Mouse (Mus musculus) heart, postnatal 0 days (tissue): ENCODE data around the gene Tceal6. TPM values are rescaled to one million over a fixed set of nuclear protein-coding genes. Genes with fewer than 3 reads are reported as not detected.
A peak's percentile ranks its signal among the peaks of the same experiment; 100 is the strongest.
"Not testable (repeated sequence)": the region's sequence is repeated elsewhere in the genome, so short reads cannot be mapped to it uniquely, and the experiment has no call there.

Experiments used
- ATAC-seq: fragments of 200-750 bp; cut with Nextera tagmentation; 2 replicates; pipeline ENCODE4 v1.8.0; 2017; ENCODE audit warnings: low read depth, moderate number of reproducible peaks, moderate library complexity; ENCODE audit not compliant: insufficient read depth
- DNase-seq: peaks from one replicate; pipeline ENCODE4 v3.0.0-alpha.2; 2016; ENCODE audit warnings: low spot score
- H3K27ac ChIP-seq: fragments of 300-500 bp; sonication (generic); 2 replicates; pipeline ENCODE4 v1.5.1; 2014; ENCODE audit warnings: low read depth, mild to moderate bottlenecking
- H3K27me3 ChIP-seq: fragments of 300-500 bp; sonication (generic); 2 replicates; pipeline ENCODE4 v1.6.1; 2014; ENCODE audit warnings: low read length, mixed read lengths; ENCODE audit not compliant: control insufficient read depth, insufficient read depth
- H3K36me3 ChIP-seq: fragments of 300-500 bp; sonication (generic); replicated peaks from 2 replicates; pipeline ENCODE4 v1.6.1; 2014; ENCODE audit warnings: low read length, mixed read lengths; ENCODE audit not compliant: control insufficient read depth, insufficient read depth
- H3K4me1 ChIP-seq: fragments of 300-500 bp; sonication (generic); 2 replicates; pipeline ENCODE4 v1.6.1; 2014; ENCODE audit warnings: antibody characterized with exemption; ENCODE audit not compliant: control insufficient read depth, insufficient read depth
- H3K4me2 ChIP-seq: fragments of 300-500 bp; sonication (generic); 2 replicates; pipeline ENCODE4 v1.6.1; 2014; ENCODE audit warnings: low read depth, mild to moderate bottlenecking, low read length, moderate library complexity
- H3K4me3 ChIP-seq: fragments of 300-500 bp; sonication (generic); 2 replicates; pipeline ENCODE4 v1.5.1; 2014; ENCODE audit warnings: low read depth, low read length
- H3K9ac ChIP-seq: fragments of 300-500 bp; sonication (generic); replicated peaks from 2 replicates; pipeline ENCODE4 v1.6.1; 2014; ENCODE audit warnings: low read depth, low read length, mixed read lengths
- H3K9me3 ChIP-seq: fragments of 300-500 bp; sonication (generic); replicated peaks from 2 replicates; pipeline ENCODE4 v1.6.1; 2016; ENCODE audit warnings: low read length; ENCODE audit not compliant: control insufficient read depth
- CTCF ChIP-seq: IDR thresholded peaks from 2 replicates; pipeline ENCODE4 v1.5.1; 2016; ENCODE audit warnings: antibody characterized with exemption, control low read depth, low read depth
- EP300 ChIP-seq: IDR thresholded peaks from 2 replicates; pipeline ENCODE4 v1.6.1; 2016; ENCODE audit warnings: antibody characterized with exemption, low read depth
- WGBS: fragments of 180-500 bp; shearing (Covaris S2); extraction: QIAGEN DNeasy Blood & Tissue Kit; methylation state at CpG from one replicate; pipeline ENCODE4 v1.1.7; 2014; 5-methylcytosine and 5-hydroxymethylcytosine counted together
- polyA plus RNA-seq: library from polyadenylated mRNA; unstranded; fragments of >200 nt; fragmentation: Nextera tagmentation; extraction: Ambion mirVana; gene quantifications from 2 replicates; pipeline ENCODE4 v1.2.1, GENCODE M21; 2015
- total RNA-seq: library from RNA; depleted of rRNA; stranded (reverse); fragments of >200 nt; gene quantifications from 2 replicates; pipeline ENCODE4 v1.2.3, GENCODE M21; 2014; ENCODE audit warnings: low replicate concordance; rRNA removed

Gene Tceal6
- total RNA-seq: not detected in 2 replicates
- polyA plus RNA-seq: 0.25 and 0.33 TPM in 2 replicates

DNA sequence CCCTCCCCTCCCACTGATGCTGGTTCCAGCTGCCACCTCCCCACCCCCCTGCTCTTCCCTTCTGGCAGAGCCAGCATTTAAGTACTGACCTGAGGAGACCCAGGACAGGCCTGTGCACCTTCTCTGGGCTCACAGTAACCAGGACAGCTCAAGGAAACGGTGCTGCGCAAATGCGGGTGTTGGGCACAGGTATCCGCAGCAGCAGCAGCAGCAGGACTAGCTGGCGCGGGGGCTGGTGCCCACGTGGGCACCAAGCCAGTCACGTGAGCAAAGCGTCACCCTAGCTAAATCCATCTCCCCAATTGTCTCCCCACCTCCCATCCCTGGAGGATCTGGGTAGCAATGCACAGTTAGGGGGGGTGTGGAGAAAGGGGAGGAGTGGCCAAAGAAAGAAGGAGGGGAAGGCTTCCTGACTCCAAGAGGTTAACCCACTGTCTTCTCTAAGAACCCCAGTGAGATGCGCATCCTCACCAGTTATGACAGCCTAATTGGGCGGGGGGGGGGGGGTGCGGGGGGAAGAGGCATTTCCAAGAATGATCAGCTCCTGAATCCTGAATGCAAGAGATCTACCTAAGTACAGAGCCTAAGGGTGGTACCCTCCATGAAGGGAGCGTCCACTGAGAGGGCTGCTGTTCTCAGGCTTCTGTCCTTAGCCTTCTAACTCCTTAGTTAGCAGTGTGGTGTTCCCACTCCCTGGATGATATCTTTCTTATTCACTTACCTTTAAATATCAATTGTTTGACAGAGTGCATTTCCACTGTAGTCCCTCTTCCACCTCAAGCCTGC, at the start of gene Tceal6:
Gene Tceal6, minus strand, starts transcription at position 252 of the 786 bp plus-strand sequence.
- H3K36me3 ChIP-seq: no peaks in the 10 kb centered on the region
- peak within 1 kb of the TSS; percentile 47 for H3K4me2 ChIP-seq
- no peak within 1 kb of the TSS for H3K27ac ChIP-seq
- H3K4me3 ChIP-seq: peak within 1 kb of the TSS; percentile 28
- no peak for DNase-seq
- H3K9me3 ChIP-seq: no peaks in the 10 kb centered on the region
- TF ChIP-seq CTCF (no peak), EP300 (no peak)
- H3K27me3 ChIP-seq: no peaks in the 10 kb centered on the region
- ATAC-seq: no peak
- 36% methylated on average over 12 of the region's 13 CpGs for WGBS
- no peaks in the 10 kb centered on the region for H3K4me1 ChIP-seq
- no peak within 1 kb of the TSS for H3K9ac ChIP-seq

DNA sequence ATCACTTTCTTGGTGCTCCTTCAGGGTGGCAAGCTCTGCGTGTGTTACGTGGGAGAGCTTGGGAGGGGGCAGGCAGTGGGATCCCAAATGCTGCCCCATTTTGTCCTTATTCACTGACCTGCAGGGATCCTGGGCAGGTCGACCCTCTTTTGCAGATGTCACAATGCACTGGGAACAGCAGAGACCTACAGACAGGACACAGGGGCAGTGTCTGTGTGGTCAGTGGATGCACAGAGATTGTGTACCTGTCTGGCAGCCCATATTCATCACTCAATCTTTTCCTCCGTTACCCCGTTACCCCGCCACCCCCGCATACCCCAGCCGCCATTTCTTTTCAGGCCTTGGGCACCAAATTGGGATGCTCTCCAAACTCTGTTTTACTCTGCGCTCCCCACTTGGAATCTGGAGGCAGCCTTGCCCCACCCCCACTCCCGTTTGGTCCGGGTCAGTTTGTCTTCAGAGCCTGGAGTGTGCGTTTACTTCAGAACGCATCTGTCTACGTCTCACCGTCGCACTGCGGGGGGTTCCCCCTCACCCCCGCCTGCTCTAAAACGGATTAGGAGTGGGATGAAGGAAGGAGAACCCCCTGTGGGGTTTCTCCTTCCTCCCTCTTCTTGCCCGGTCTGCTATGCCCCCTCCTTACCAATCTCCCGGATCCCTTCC, 583 bp downstream of the Tceal6 start:
- H3K36me3 ChIP-seq, H3K9ac ChIP-seq, ATAC-seq, H3K4me1 ChIP-seq, H3K27ac ChIP-seq, H3K9me3 ChIP-seq, DNase-seq, H3K27me3 ChIP-seq: not testable (repeated sequence)
- 19% methylated on average over 20 of the region's 21 CpGs for WGBS
- Histone ChIP-seq H3K4me2 (peak overlapping the region; percentile 47), H3K4me3 (peak overlapping the region; percentile 28)

DNA sequence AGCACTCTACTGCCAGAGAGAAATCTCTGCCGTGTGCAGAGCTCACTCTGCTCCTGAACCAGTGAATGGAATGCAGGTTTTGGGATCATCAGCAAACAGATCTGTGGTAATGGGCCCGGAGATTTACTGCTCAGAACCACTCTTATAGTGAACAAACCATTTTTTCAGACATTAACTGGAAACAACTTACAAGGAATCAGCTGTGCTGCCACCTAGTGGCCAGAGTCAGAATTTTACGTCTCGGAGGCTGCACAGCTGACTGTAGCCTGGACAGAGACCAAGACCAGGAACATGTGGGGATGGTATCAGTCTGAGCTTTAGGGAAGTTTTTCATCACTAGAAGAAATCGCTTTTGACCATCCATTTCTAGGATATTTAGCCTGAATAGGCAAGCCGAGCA, 20.6 kb downstream of the Tceal6 start:
- not testable (repeated sequence) for ATAC-seq

DNA sequence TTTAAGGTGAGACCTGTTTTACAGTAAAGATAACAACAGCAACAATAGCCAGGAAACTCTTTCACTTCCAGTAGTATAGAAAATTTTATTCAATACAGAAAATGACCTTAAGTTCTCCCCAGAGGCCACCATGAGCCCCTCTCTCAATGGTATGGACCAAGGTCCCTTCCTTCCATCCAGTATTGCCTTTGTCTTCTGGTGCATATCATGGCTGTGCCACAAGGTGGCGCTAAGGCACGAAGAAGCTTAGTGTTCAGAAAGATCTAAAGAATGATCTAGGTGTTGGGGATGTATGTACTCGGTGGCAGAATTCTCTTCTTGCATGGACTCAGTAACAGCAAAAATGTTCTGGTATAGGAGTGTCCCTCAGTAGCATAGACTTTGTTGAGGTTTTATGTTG, 21.8 kb downstream of the Tceal6 start:
- not testable (repeated sequence) for H3K36me3 ChIP-seq, H3K9me3 ChIP-seq, H3K4me3 ChIP-seq, H3K27ac ChIP-seq, H3K4me2 ChIP-seq, H3K27me3 ChIP-seq, DNase-seq, ATAC-seq, H3K9ac ChIP-seq, H3K4me1 ChIP-seq
- no CpG with 5 or more reads among the region's 3 CpGs for WGBS

More for the DNA sequence above, 20.6 kb downstream of the Tceal6 start:
- H3K27me3 ChIP-seq, DNase-seq, H3K9ac ChIP-seq, H3K4me1 ChIP-seq, H3K9me3 ChIP-seq, H3K36me3 ChIP-seq, H3K27ac ChIP-seq, H3K4me3 ChIP-seq, H3K4me2 ChIP-seq: not testable (repeated sequence)
- WGBS: no CpG with 5 or more reads among the region's 6 CpGs

DNA sequence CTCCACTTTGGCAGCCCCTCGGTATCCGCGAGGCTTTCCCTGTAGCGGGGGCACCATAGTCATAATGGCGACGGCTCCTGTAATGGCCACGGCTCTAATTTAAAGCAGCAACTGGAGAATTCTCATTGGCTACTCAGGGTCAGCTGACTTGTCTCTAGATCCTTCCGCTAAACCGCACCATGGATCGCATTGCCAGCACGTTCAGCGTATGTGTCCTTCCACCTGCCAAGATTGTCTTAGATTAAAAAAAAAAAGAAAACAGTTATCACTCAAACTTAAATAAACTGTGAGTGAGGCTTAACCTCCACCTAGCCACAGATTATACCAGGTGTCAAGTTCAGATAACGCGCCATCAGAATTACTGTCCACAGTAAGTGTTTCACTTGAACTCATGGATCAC, 33.0 kb downstream of the Tceal6 start, which contains the start of gene Gm15023:
Gene Gm15023, minus strand, starts transcription at position 101 of the 400 bp plus-strand sequence.
- not testable (repeated sequence) for H3K27me3 ChIP-seq, H3K9me3 ChIP-seq, H3K9ac ChIP-seq, DNase-seq, H3K36me3 ChIP-seq, H3K4me3 ChIP-seq, H3K4me2 ChIP-seq, H3K27ac ChIP-seq, H3K4me1 ChIP-seq, ATAC-seq
- 95% methylated on average over 5 of the region's 14 CpGs for WGBS

Other genes with a start within 250 kb of the Tceal6 start
- not detected in 2 replicates for gene Nxf2, start 245.9 kb downstream of the Tceal6 start, total RNA-seq
- gene Nxf2, start 245.9 kb downstream of the Tceal6 start, polyA plus RNA-seq: 0.10 and 0.16 TPM in 2 replicates
- 0.08 and 2.0 TPM in 2 replicates for gene Zmat1, start 201.5 kb downstream of the Tceal6 start, total RNA-seq
- 5.6 and 6.8 TPM in 2 replicates for gene Zmat1, start 201.5 kb downstream of the Tceal6 start, polyA plus RNA-seq
- gene Gm15023, start 33.1 kb downstream of the Tceal6 start, total RNA-seq: not detected in 2 replicates
- gene Gm15023, start 33.1 kb downstream of the Tceal6 start, polyA plus RNA-seq: not detected in 2 replicates
- not detected in 2 replicates for gene Pramel3, start 91.6 kb upstream of the Tceal6 start, total RNA-seq
- gene Pramel3, start 91.6 kb upstream of the Tceal6 start, polyA plus RNA-seq: not detected in 2 replicates
- not detected in 2 replicates for gene Gm5128, start 162.6 kb upstream of the Tceal6 start, total RNA-seq
- gene Gm5128, start 162.6 kb upstream of the Tceal6 start, polyA plus RNA-seq: not detected in 2 replicates
- not detected in 2 replicates for gene Gm7903, start 223.1 kb upstream of the Tceal6 start, total RNA-seq
- not detected in 2 replicates for gene Gm7903, start 223.1 kb upstream of the Tceal6 start, polyA plus RNA-seq